Comparison of ENCODE assay signal across 23 mouse cellular contexts in genomic region chr15:103535030-103535429, GRCm38 (mm10). TPM values are rescaled to one million over a fixed set of nuclear protein-coding genes. Genes with fewer than 3 reads are reported as not detected.
"Had no signal": no experiment of that assay in that cellular context is flagged by ENCODE, and none has a peak within 500 bp of the region (broad histone marks: within the 10 kb centered on the region; RNA-seq: fewer than 3 reads in every experiment).

No protein-coding gene starts in this region.

- H3K9me3 ChIP-seq: intestine, embryonic 15.5 days; limb, embryonic 10.5 days; liver, embryonic 12.5 days; midbrain, embryonic 10.5 days; midbrain, embryonic 15.5 days; neural tube, embryonic 12.5 days; stomach, embryonic 15.5 days had no signal

- ATAC-seq: intestine, embryonic 15.5 days; liver, embryonic 12.5 days; midbrain, embryonic 15.5 days had no signal

- H3K4me3 ChIP-seq: intestine, embryonic 15.5 days; limb, embryonic 10.5 days; liver, embryonic 12.5 days; midbrain, embryonic 10.5 days; midbrain, embryonic 15.5 days; neural tube, embryonic 12.5 days; stomach, embryonic 15.5 days had no signal

- H3K9ac ChIP-seq: intestine, embryonic 15.5 days; liver, embryonic 12.5 days; lung, embryonic 14.5 days; midbrain, embryonic 15.5 days; neural tube, embryonic 12.5 days; stomach, embryonic 15.5 days had no signal

- H3K27ac ChIP-seq: intestine, embryonic 15.5 days; kidney, postnatal 0 days; limb, embryonic 10.5 days; liver, embryonic 12.5 days; midbrain, embryonic 10.5 days; midbrain, embryonic 15.5 days; neural tube, embryonic 12.5 days; stomach, embryonic 15.5 days had no signal

- H3K4me2 ChIP-seq: intestine, embryonic 15.5 days; liver, embryonic 12.5 days; lung, embryonic 14.5 days; midbrain, embryonic 15.5 days; neural tube, embryonic 12.5 days; stomach, embryonic 15.5 days had no signal

- H3K4me1 ChIP-seq: liver, embryonic 12.5 days had no signal

- DNase-seq: kidney, adult 9 months; kidney, postnatal 4 days; lung, embryonic 14.5 days; lung, postnatal 10 days; lung, postnatal 4 days; thymus, adult 2 months; thymus, postnatal 25 days had no signal

- H3K36me3 ChIP-seq: intestine, embryonic 15.5 days; limb, embryonic 10.5 days; liver, embryonic 12.5 days; midbrain, embryonic 15.5 days; neural tube, embryonic 12.5 days; stomach, embryonic 15.5 days had no signal

RNA-seq across cellular contexts. Expression of gene Ppp1r1a, which starts 2.8 kb away (rescaled TPM):
- total RNA-seq: megakaryocyte, adult 5-6 weeks; monocyte, adult 5-6 weeks; neutrophil, adult 5-6 weeks had no signal

RNA-seq across cellular contexts. Expression of gene Glycam1, which starts 29.9 kb away (rescaled TPM):
- total RNA-seq: megakaryocyte, adult 5-6 weeks; monocyte, adult 5-6 weeks; neutrophil, adult 5-6 weeks had no signal
- polyA plus RNA-seq: intestine, embryonic 15.5 days; kidney, postnatal 0 days; limb, embryonic 10.5 days; limb, embryonic 14.5 days; liver, embryonic 12.5 days; liver, embryonic 16.5 days; lung, embryonic 14.5 days; midbrain, embryonic 10.5 days; midbrain, embryonic 15.5 days; neural tube, embryonic 12.5 days; spleen, adult 2 months; stomach, embryonic 15.5 days; testis, adult 2 months; thymus, adult 2 months; urinary bladder, adult 2 months had no signal
